Mouse (Mus musculus) myocyte (in vitro differentiated cells): ENCODE measurements around the gene Zfp791. TPM values are rescaled to one million over a fixed set of nuclear protein-coding genes. Genes with fewer than 3 reads are reported as not detected.

ENCODE experiments used
- H3K27me3 ChIP-seq: one replicate; pipeline ENCODE4 v1.6.1; 2011; ENCODE audit not compliant: control insufficient read depth, insufficient read depth, insufficient read length
- H3K36me3 ChIP-seq: one replicate; pipeline ENCODE4 v1.6.1; 2011; ENCODE audit not compliant: control insufficient read depth, insufficient read depth
- H3K4me2 ChIP-seq: one replicate; pipeline ENCODE4 v1.6.1; 2011; ENCODE audit warnings: low read depth, control low read depth
- H3K4me3 ChIP-seq: one replicate; pipeline ENCODE4 v1.5.1; 2011; ENCODE audit warnings: mild to moderate bottlenecking, control low read depth, moderate library complexity
- H3K79me2 ChIP-seq: one replicate; pipeline ENCODE4 v1.6.1; 2011; ENCODE audit not compliant: control insufficient read depth, insufficient read depth
- H3ac ChIP-seq: one replicate; pipeline ENCODE4 v1.6.1; 2011; ENCODE audit not compliant: control insufficient read depth, insufficient read length
- CEBPB ChIP-seq: IDR thresholded peaks from 2 replicates; pipeline ENCODE4 v1.6.1; 2011; ENCODE audit warnings: mild to moderate bottlenecking, moderate library complexity; ENCODE audit not compliant: poor library complexity, insufficient read depth, severe bottlenecking
- E2F4 ChIP-seq: IDR thresholded peaks from one replicate; pipeline ENCODE4 v1.6.1; 2011; ENCODE audit warnings: mild to moderate bottlenecking, control low read depth, moderate library complexity; ENCODE audit not compliant: insufficient read depth
- MAX ChIP-seq: IDR thresholded peaks from one replicate; pipeline ENCODE4 v1.6.1; 2011; ENCODE audit warnings: low read depth, mild to moderate bottlenecking, control low read depth
- MYOD1 ChIP-seq, 3 experiments: IDR thresholded peaks; one replicate each; pipeline ENCODE4 v1.6.1; 2011; ENCODE audit warnings: control low read depth in 2 of 3, low read depth in 2 of 3, mild to moderate bottlenecking in 2 of 3, moderate library complexity in 1 of 3; ENCODE audit not compliant: insufficient read length in 2 of 3, control insufficient read depth in 1 of 3
- MYOG ChIP-seq, 3 experiments: IDR thresholded peaks; one replicate each; pipeline ENCODE4 v1.6.1; 2011; ENCODE audit warnings: control low read depth in 2 of 3, low read depth in 2 of 3, mild to moderate bottlenecking in 2 of 3; ENCODE audit not compliant: insufficient read length in 2 of 3, control insufficient read depth in 1 of 3, insufficient read depth in 1 of 3
- POLR2A ChIP-seq: IDR thresholded peaks from one replicate; pipeline ENCODE4 v1.6.1; 2011; ENCODE audit warnings: low read depth, mild to moderate bottlenecking, control low read depth, moderate library complexity; ENCODE audit not compliant: insufficient read length
- POLR2AphosphoS2 ChIP-seq: IDR thresholded peaks from one replicate; pipeline ENCODE4 v1.6.1; 2011; ENCODE audit warnings: low read depth, control low read depth; ENCODE audit not compliant: insufficient read length
- REST ChIP-seq: IDR thresholded peaks from one replicate; pipeline ENCODE4 v1.6.1; 2011; ENCODE audit warnings: mild to moderate bottlenecking, control low read depth, moderate library complexity; ENCODE audit not compliant: insufficient read depth, insufficient read length
- SRF ChIP-seq: IDR thresholded peaks from one replicate; pipeline ENCODE4 v1.6.1; 2011; ENCODE audit warnings: low read depth; ENCODE audit not compliant: control insufficient read depth, insufficient read length
- TCF12 ChIP-seq: IDR thresholded peaks from one replicate; pipeline ENCODE4 v1.6.1; 2011; ENCODE audit warnings: mild to moderate bottlenecking, control low read depth; ENCODE audit not compliant: poor library complexity, insufficient read depth, severe bottlenecking
- TCF3 ChIP-seq: IDR thresholded peaks from one replicate; pipeline ENCODE4 v1.6.1; 2011; ENCODE audit warnings: low read depth, control low read depth; ENCODE audit not compliant: insufficient read length
- USF1 ChIP-seq: IDR thresholded peaks from one replicate; pipeline ENCODE4 v1.6.1; 2011; ENCODE audit warnings: low read depth, mild to moderate bottlenecking, control low read depth, moderate library complexity
- polyA plus RNA-seq: library from polyadenylated mRNA; unstranded; fragments of >200 nt; fragmentation: generic; extraction: Trizol; gene quantifications from one replicate; pipeline ENCODE4 v1.2.1, GENCODE M21; 2012; ENCODE audit warnings: missing spikeins

Gene Zfp791
- polyA plus RNA-seq, 1 experiment, result not detected

DNA sequence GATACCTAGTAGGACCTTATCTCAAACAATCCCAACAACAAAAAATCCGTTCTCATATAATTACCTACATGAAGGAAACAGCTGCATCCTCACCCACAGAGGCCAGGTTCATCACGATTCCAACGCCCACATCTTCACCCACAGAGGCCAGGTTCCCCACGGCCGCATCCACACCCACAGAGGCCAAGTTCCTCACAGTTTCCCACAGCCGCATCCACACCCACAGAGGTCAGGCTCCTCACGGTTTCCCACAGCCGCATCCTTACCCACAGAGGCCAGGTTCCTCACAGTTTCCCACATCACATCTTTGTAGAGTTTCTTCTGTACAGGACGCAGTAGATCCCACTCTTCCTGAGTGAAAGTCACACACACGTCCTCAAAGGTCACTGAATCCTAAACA, 9.7 kb downstream of the Zfp791 start:
- no peaks in the 10 kb centered on the region for H3K36me3 ChIP-seq
- TF ChIP-seq POLR2A (no peak), E2F4 (no peak), TCF12 (no peak), MYOD1 (IDR thresholded peaks at IDR 0.05; ENCODE audit: control insufficient read depth in 1 of 3, insufficient read length in 2 of 3, low read depth in 2 of 3) (no peak), TCF3 (no peak), CEBPB (no peak), POLR2AphosphoS2 (no peak)
- no peak overlapping the region for H3ac ChIP-seq
- no peak overlapping the region for H3K4me2 ChIP-seq
- H3K27me3 ChIP-seq, result no peaks in the 10 kb centered on the region
- H3K79me2 ChIP-seq, result no peaks in the 10 kb centered on the region
- H3K4me3 ChIP-seq, result no peak overlapping the region

DNA sequence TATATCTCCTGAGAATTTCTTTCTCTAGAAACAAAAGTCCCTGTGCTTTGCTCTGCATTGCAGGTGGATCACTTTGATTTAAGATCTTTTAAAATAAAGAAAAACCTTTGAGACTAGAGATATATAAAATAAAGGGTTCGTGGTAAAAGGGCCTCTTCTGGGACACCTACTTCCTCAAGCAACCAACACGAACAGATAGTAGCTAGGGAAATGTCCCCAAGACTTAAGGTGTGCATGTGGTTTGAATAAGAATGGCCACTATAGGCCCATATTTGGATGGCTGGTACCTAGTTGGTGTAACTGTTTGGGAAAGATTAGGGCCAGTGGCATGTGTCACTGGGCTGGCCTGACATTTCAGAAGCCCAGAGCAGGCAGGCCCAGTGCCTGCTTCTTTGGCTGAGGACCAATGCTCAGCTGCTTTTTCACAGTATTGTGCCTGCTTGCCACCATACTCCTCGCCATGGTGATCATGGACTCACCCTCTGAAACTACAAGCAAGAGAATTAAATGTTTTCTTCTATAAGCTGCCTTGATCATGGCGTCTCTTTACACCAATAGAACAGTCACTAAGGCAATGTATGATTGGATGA, 22.7 kb downstream of the Zfp791 start:
- Histone ChIP-seq H3K36me3 (no peaks in the 10 kb centered on the region), H3K79me2 (no peaks in the 10 kb centered on the region), H3ac (no peak overlapping the region), H3K4me2 (no peak overlapping the region), H3K27me3 (no peaks in the 10 kb centered on the region), H3K4me3 (no peak overlapping the region)
- no peak for TF ChIP-seq MYOG (IDR thresholded peaks at IDR 0.05; ENCODE audit: control insufficient read depth in 1 of 3, insufficient read depth in 1 of 3, insufficient read length in 2 of 3, low read depth in 2 of 3)
- TF ChIP-seq MAX, result no peak
- no peak for TF ChIP-seq POLR2A
- no peak for TF ChIP-seq E2F4
- TF ChIP-seq SRF, result no peak
- no peak for TF ChIP-seq CEBPB
- no peak for TF ChIP-seq MYOD1 (IDR thresholded peaks at IDR 0.05; ENCODE audit: control insufficient read depth in 1 of 3, insufficient read length in 2 of 3, low read depth in 2 of 3)

DNA sequence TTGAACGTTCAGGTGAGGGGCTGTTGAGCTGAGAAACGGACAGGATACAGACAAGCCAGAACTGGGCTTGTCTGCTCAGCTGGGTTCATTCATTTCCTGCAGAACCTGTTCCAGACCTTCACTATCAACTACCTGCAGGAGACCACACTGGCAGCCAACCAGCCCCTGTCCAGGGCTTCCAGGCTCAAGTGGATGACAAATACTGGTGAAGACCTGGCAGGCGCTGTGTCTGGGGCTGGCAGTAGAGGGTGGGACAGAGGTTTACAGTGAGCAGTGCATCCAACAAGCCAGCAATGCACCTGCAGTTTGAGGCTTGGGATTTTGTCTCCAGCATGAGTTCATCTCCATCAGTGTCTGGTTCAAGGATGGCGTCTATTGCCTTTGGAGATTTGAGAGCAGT, 26.0 kb downstream of the Zfp791 start:
- no peak overlapping the region for H3K4me3 ChIP-seq
- H3K4me2 ChIP-seq, result no peak overlapping the region
- no peaks in the 10 kb centered on the region for H3K27me3 ChIP-seq
- TF ChIP-seq USF1 (no peak), POLR2AphosphoS2 (no peak)
- H3K79me2 ChIP-seq, result no peaks in the 10 kb centered on the region
- no peaks in the 10 kb centered on the region for H3K36me3 ChIP-seq
- H3ac ChIP-seq, result no peak overlapping the region

DNA sequence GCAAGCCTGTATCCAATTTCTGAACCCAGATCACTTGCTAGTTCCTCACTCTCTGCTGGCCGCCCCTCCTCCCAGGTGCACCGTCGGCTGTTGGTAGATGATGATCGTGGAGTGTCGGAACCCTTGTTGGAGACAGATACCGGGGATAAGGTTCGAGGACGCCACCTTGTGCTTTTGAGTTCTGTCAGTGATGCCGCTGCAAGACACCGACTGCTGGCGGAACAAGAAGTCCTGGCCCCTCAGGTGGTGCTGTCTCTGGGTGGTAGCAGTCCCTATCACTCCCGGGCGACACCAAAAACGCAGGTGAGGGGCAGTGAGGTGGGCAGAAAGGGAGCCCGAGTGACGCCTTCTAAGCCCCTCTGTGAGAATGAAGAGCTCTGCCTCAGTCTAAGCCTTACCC, 26.7 kb downstream of the Zfp791 start:
- H3K36me3 ChIP-seq, result no peaks in the 10 kb centered on the region
- no peak for TF ChIP-seq USF1
- no peak for TF ChIP-seq POLR2A
- no peak for TF ChIP-seq TCF12
- no peak for TF ChIP-seq MYOG (IDR thresholded peaks at IDR 0.05; ENCODE audit: control insufficient read depth in 1 of 3, insufficient read depth in 1 of 3, insufficient read length in 2 of 3, low read depth in 2 of 3)
- no peak for TF ChIP-seq CEBPB
- TF ChIP-seq SRF, result no peak
- H3K27me3 ChIP-seq, result no peaks in the 10 kb centered on the region
- H3K4me3 ChIP-seq, result no peak overlapping the region
- no peak overlapping the region for H3K4me2 ChIP-seq
- H3K79me2 ChIP-seq, result no peaks in the 10 kb centered on the region
- no peak overlapping the region for H3ac ChIP-seq

DNA sequence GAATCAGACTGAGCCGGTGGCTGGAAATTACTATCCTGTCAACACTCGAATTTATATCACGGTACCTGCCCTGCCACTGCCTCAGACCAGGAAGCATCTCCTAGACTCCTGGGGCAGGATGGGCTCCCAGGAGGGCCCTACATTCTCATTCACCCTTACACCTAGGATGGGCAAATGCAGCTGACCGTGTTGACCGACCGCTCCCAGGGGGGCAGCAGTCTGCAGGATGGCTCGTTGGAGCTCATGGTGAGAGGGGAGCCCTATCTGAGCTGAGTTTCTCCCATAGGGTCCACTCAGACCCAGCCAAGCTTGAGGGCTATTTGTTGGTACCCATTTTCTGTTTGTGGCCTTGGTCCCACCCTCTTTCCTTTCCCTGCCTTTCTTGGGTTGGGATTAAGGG, 27.3 kb downstream of the Zfp791 start:
- no peak for TF ChIP-seq SRF
- no peak for TF ChIP-seq TCF3
- TF ChIP-seq USF1, result no peak
- no peak for TF ChIP-seq POLR2A
- TF ChIP-seq POLR2AphosphoS2, result no peak
- no peak for TF ChIP-seq CEBPB
- TF ChIP-seq MYOG (IDR thresholded peaks at IDR 0.05; ENCODE audit: control insufficient read depth in 1 of 3, insufficient read depth in 1 of 3, insufficient read length in 2 of 3, low read depth in 2 of 3), result no peak
- TF ChIP-seq MAX, result no peak
- no peak for TF ChIP-seq TCF12
- no peak for TF ChIP-seq MYOD1 (IDR thresholded peaks at IDR 0.05; ENCODE audit: control insufficient read depth in 1 of 3, insufficient read length in 2 of 3, low read depth in 2 of 3)
- TF ChIP-seq E2F4, result no peak
- TF ChIP-seq REST, result no peak
- Histone ChIP-seq H3K27me3 (no peaks in the 10 kb centered on the region), H3K36me3 (no peaks in the 10 kb centered on the region), H3K79me2 (no peaks in the 10 kb centered on the region), H3ac (no peak overlapping the region), H3K4me3 (no peak overlapping the region), H3K4me2 (no peak overlapping the region)
